Mouse (Mus musculus) subcutaneous adipose tissue, adult 2 months (tissue): ENCODE measurements around the gene D730048I06Rik. TPM values are rescaled to one million over a fixed set of nuclear protein-coding genes. Genes with fewer than 3 reads are reported as not detected.

Experiments
- polyA plus RNA-seq: library from polyadenylated mRNA; depleted of rRNA; stranded (reverse); fragments of >200 nt; gene quantifications from 2 replicates; pipeline ENCODE4 v1.2.3, GENCODE M21; 2012; ENCODE audit warnings: low replicate concordance; rRNA removed

D730048I06Rik gene
- polyA plus RNA-seq = 0.09 TPM in 1 of 2 replicates, not detected in the other

GRCm38 (mm10) chr9:35790001-35790400 lies at the start of gene D730048I06Rik, which contains the start of gene Gm27235:
Gene D730048I06Rik (minus strand): TSS chr9:35790112.
Gene Gm27235 (minus strand): TSS chr9:35790101.

DNA sequence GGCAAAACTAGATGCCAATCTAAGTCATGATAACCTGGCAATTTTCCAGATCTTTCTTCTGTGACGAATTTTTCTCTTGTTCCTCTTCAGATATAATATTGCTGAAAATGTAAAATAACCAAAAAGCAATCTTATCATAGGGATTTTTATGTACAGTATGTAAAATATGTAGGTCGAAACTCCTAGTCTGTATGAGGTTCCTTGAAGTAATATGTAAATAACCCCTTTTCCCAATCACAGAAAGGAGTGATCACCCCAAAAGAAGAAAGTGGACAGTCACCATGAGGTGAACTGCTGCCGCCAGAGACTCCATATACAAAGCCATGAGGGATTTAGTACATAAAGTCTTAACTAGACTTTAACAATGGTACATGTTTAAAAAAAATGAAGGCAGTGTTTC lies 11.9 kb downstream of the D730048I06Rik start, which contains the start of gene Gm17727:
Gene Gm17727, minus strand, starts transcription at position 101 of the 400 bp plus-strand sequence.

GRCm38 (mm10) chr9:35740749-35741148 lies 49.2 kb downstream of the D730048I06Rik start, which contains the start of gene Gm17677:
Gene Gm17677 (plus strand): TSS chr9:35741049.

Other genes with a start within 250 kb of the D730048I06Rik start
- 0.15 TPM in 1 of 2 replicates, not detected in the other for gene Ddx25, start 231.6 kb downstream of the D730048I06Rik start, polyA plus RNA-seq
- 2.0 and 4.3 TPM in 2 replicates for gene Pus3, start 231.5 kb downstream of the D730048I06Rik start, polyA plus RNA-seq
- 0.10 and 0.19 TPM in 2 replicates for gene Pate2, start 219.8 kb downstream of the D730048I06Rik start, polyA plus RNA-seq
- gene Hyls1, start 219.7 kb downstream of the D730048I06Rik start, polyA plus RNA-seq = 1.3 and 2.2 TPM in 2 replicates
- gene Pate4, start 178.2 kb downstream of the D730048I06Rik start, polyA plus RNA-seq = not detected in 2 replicates
- gene Pate3, start 141.9 kb downstream of the D730048I06Rik start, polyA plus RNA-seq = not detected in 2 replicates
- not detected in 2 replicates for gene Pate1, start 102.7 kb downstream of the D730048I06Rik start, polyA plus RNA-seq
- not detected in 2 replicates for gene Gm17677, start 49.1 kb downstream of the D730048I06Rik start, polyA plus RNA-seq
- gene Gm17727, start 12.0 kb downstream of the D730048I06Rik start, polyA plus RNA-seq = not detected in 2 replicates
- gene Gm27235, start within 50 bp of the D730048I06Rik start, polyA plus RNA-seq = not detected in 2 replicates
- gene 9230110F15Rik, start 54.0 kb upstream of the D730048I06Rik start, polyA plus RNA-seq = 0.24 TPM in 1 of 2 replicates, not detected in the other
- 0.80 TPM in 1 of 2 replicates, not detected in the other for gene 9230113P08Rik, start 118.3 kb upstream of the D730048I06Rik start, polyA plus RNA-seq